Mouse (Mus musculus): ENCODE measurements around the gene Cwc25. TPM values are rescaled to one million over a fixed set of nuclear protein-coding genes. Genes with fewer than 3 reads are reported as not detected.
"Not testable (repeated sequence)": the region's sequence is repeated elsewhere in the genome, so short reads cannot be mapped to it uniquely, and the experiment has no call there.

The Cwc25 gene
- total RNA-seq, 2 experiments from 2014 or later: 6.0 to 6.7 TPM

- intact Hi-C loops (cut with DNase I; ENCODE audit: low total_unique reads): no loop called here
- DNase-seq: no peak
Observed at GRCm38 (mm10) chr11:97802495-97802894, 36.1 kb upstream of the Cwc25 start.

DNA sequence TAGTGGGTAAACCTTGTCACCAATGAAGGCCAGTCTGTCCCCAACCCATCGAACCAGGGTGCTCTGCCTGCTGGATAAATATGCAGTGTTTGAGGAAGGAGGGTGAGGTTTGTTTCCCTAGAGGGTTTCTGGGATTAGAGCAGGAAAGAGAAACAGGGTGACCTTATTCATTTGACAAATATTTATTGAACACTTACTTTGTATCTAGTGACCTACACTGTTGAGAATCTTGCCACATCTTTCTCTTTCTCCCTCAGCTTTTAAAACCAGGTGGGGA is 35.8 kb upstream of the Cwc25 start:
- no peak for DNase-seq
- intact Hi-C loops (cut with DNase I; ENCODE audit: low total_unique reads): no loop called here

DNA sequence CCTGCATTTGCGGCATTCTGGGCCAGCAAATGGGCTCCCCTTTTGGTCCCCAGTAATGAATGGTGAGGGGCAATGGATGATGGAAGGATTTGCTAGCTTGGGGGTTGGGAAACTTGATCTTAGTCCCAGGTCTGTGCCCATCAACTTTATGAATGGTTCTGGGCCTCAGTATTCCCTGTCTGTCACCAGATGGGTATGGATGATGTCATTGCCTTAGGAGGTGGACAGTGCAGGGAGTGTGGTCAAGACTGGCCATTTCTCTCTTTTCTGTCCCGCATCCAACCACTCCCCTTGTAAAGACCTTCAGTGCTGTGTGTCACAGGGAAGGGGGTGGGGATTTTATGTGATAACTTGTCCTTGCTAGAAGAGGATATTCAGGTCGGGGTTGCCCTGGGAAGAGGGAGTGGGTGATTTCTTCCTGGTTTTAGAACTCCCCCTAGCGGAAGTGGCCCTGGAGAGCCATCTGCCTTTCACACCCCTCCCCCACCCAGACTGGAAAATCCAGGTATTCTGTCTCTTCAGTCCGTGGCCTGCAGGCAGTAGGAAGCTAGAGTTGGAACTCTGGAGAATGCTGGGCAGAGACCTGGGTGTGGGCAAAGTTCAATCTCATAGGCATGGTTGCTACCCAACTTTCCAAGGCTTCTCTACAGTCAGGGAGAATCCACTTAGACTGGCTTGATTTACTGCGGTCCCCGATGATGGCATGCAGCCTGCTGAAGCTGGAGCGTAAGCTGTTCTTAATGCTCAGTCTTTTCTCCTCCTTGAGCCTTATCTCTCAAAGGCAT is 35.2 kb upstream of the Cwc25 start:
- no peak for DNase-seq
- intact Hi-C loops (cut with DNase I; ENCODE audit: low total_unique reads): no loop called here

DNA sequence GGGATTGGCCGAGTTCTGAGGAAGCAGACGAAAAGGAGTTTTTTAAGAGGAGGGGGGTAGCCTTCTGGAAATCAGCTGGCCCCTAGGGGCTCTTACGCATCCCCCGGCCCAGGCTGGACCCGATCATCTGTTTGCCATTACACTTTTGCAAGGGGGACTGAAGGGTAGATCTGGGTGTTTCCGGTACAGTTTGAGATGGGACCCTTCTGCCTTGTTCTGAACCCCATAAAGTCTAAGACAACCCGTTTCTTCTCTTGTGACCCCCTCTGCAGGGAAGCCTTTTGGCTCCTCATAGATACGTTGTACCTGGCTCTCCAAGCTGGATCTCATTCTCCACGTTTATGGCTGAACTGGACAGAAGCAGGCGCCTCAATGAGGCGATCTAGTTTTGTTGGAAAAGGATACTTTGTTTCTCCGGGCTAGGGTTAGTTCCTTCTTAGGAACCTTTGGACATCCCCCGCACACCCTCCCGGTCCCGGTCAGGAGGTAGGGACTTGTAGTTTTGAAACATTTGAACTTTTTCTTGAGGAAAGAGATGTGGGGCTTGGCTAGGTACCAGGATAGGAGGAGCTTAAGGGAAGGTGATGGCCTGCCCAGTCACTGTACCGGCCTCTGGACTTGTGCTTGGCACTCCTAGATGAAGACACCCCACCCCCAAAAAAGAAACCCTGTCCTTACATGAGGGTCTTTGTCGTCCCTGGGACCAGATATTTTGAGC is 34.5 kb upstream of the Cwc25 start:
- intact Hi-C loops (cut with DNase I; ENCODE audit: low total_unique reads): no loop called here
- no peak for DNase-seq

GRCm38 (mm10) chr11:97799994-97800690 is 33.8 kb upstream of the Cwc25 start:
- peak; percentile 80 for DNase-seq
- intact Hi-C loops (cut with DNase I; ENCODE audit: low total_unique reads): loop anchor here (5.0 kb wide), 1 partner anchor 77 kb away; no protein-coding TSS in a partner anchor

DNA sequence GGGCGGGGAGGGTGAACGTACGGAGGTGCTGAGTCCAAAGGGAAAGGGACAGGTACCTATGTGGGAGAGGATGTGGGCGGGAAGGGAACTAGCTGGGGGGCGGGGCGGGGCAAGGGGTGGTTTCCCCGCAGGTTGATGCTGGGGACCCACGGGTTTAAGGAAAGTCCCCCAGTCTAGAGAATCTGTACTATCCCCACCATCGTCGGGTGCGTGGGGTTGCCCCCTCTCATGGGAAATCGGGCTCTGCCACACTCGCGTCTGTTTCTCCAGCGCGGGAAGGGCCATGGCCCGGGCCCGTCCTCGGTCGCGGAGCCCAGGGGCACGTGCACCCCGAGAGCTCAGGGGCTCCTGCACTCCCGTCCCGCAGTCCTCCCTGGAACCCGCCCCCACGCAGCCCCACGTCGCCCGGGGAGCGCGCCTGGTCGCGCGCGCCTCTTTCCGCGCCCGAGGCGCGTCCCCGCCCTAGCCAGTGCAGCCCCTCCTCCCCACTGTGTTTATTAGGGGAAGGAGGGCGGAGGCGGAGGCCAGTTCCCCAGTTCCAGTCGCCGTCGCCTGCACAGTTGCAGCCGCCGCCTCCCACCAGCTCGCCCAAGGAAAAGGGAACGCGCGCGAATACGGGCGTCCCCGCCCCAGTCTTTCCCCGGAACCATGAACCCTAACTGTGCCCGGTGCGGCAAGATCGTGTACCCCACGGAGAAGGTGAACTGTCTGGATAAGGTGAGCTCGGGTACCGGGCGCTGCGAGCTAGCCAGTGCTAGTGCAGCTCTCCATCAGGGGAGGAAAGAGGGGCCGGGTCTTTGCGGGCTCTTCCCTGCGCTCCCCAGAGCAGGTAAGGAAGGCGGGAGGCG is 33.0 kb upstream of the Cwc25 start:
- intact Hi-C loops (cut with DNase I; ENCODE audit: low total_unique reads): loop anchor here (5.0 kb wide), 1 partner anchor 78 kb away; no protein-coding TSS in a partner anchor
- peak; percentile 87 for DNase-seq

DNA sequence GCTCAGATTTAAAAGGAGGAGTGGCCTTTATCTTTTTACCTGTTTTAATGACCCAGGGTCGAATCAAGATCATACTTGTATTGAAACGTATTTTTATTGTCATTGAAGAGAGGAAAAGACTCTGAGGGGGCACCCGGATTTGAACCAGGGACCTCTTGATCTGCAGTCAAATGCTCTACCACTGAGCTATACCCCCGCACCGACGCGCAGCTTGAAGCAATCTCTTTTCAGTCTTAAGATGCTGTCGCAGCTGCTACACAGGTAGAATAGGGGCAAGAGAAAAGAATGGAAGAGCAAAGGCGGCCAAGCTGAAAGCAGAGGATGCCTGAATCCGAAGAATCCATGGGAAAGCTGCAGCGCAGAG is 32.4 kb upstream of the Cwc25 start, which contains the start of gene Lasp1:
TSS of gene Lasp1 (plus strand) at position 219 of the 364 bp plus-strand sequence.
- DNase-seq: peak; percentile 75
- intact Hi-C loops (cut with DNase I; ENCODE audit: low total_unique reads): loop anchor here (5.0 kb wide), 1 partner anchor 79 kb away; no protein-coding TSS in a partner anchor

DNA sequence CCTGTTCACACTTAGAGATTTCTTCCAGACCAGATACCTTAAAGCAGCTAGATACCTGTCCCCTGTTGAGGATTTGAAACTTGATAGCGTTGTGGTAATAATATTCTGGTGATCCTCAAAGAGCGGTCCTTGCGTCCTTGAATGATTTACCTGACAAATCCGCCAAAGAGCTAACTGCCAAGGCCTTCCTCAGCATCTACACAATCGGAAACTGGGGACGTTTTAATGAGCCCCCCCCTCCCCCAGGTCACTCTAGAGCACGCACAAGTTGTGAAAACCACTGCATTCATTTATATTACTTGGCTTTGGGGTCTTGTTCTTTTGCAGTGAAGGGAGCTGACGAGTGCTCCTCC is 31.7 kb upstream of the Cwc25 start:
- intact Hi-C loops (cut with DNase I; ENCODE audit: low total_unique reads): loop anchor here (5.0 kb wide), 1 partner anchor 79 kb away; no protein-coding TSS in a partner anchor
- DNase-seq: no peak

DNA sequence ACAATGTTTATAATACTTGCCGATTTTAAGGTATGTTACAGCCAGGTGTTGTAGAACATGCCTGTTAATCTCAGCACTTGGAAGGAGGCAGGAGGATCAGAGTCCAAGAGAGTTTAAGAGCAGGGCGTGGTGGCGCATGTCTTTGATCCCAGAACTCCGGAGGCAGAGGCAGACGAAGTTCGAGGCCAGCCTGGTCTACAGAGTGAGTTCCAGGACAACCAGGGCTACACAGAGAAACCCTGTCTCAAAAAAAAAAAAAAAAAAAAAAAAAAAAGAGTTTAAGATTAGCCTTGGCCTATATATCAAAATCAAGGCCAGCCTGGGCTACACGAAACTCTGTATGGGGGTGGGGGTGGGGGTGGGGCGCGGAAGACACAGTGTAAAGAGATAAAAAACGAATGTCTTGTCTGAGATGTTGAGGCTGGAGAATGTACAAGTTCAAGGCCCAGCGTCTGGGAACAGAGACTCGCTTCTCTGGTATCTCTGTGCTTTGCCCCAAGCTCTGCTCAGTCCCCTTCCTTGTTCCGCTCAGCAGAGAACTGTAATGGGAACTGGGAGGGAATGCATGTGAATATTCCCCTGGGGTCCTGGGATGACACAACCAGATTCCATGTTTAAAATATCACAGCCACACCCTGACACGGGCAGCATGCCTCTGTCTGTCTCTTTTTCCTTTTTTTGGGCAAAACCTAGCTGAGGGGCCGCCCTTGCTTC is 31.2 kb upstream of the Cwc25 start:
- DNase-seq: no peak
- intact Hi-C loops (cut with DNase I; ENCODE audit: low total_unique reads): loop anchor here (5.0 kb wide), 1 partner anchor 80 kb away; no protein-coding TSS in a partner anchor

DNA sequence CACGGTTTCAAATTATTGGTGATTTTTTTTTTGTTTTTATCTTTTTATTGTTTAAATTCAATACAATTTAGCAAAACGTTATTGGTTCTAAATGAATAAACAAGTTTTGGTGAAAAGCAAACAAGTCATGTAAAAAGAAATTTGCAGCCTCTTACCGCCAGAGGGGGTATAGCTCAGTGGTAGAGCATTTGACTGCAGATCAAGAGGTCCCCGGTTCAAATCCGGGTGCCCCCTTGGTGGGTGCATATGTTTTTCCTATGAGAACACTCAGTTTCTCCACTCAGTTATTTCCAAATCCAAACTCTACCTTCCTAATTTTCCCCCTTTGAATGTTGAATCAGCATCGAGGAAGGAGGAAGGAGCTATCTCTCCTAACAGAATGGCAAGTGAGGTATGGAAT is 30.6 kb upstream of the Cwc25 start:
- intact Hi-C loops (cut with DNase I; ENCODE audit: low total_unique reads): loop anchor here (5.0 kb wide), 1 partner anchor 80 kb away; no protein-coding TSS in a partner anchor
- DNase-seq: no peak

- no peak for DNase-seq
Observed at GRCm38 (mm10) chr11:97793165-97793564, 26.8 kb upstream of the Cwc25 start.

DNA sequence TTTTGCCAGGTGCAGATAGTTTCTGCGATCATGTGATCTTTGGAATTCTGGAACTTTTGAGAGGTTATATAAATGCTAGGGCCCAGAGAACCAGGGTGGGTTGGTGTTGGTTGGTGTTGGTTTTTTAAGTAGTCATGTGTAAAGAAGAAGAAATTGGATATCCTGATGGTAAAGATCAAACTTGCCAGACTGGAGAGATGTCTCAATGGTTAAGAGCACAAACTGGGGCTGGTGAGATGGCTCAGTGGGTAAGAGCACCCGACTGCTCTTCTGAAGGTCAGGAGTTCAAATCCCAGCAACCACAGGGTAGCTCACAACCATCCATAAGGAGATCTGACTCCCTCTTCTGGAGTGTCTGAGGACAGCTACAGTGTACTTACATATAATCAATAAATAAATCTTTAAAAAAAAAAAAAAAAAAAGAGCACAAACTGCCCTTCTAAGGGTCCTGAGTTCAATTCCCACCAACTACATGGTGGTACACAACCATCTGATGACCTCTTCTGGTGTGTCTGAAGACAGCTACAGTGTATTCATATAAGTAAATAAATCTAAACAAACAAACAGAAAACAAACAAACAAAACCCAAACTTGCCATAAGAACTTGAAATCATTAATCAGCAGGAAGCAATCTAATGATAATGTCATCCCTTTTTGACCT is 24.6 kb upstream of the Cwc25 start:
- DNase-seq; intact Hi-C loops (cut with DNase I; ENCODE audit: low total_unique reads): not testable (repeated sequence)

More at GRCm38 (mm10) chr11:97793165-97793564, 26.8 kb upstream of the Cwc25 start:
- intact Hi-C loops (cut with DNase I; ENCODE audit: low total_unique reads): no loop called here

DNA sequence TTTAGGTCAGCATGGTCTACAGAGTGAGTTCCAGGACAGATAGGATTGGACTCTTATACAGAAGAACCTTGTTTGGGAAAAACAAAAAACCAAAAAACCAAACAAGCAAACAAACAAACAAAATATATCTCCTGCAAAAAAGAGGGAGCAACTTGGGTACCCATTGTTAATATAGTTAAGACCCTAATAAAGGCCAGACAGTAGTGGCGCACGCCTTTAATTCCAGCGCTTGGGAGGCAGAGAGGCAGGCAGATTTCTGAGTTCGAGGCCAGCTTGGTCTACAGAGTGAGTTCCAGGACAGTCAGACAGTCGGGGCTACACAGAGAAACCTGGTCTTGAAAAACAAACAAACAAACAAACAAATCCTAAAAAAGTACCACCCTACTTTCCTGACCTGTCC is 23.4 kb upstream of the Cwc25 start:
- intact Hi-C loops (cut with DNase I; ENCODE audit: low total_unique reads): no loop called here
- DNase-seq: no peak

DNA sequence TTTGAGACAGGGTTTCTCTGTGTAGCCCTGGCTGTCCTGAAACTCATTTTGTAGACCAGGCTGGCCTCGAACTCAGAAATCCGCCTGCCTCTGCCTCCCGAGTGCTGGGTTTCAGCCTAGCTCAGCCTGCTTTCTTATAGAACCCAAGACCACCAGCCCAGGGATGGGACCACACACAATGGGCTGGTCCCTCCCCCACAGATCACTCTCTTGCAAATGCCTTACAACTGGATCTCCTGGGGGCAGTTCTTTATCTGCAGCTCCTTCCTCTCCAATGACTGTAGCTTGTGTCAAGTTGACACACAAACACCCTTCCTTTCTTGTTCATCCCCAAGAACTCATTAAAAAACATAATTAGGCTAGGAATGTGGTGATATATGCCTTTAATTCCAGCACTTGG is 21.6 kb upstream of the Cwc25 start:
- no peak for DNase-seq
- intact Hi-C loops (cut with DNase I; ENCODE audit: low total_unique reads): no loop called here

GRCm38 (mm10) chr11:97782564-97782895 is 16.2 kb upstream of the Cwc25 start:
- no peak for DNase-seq
- intact Hi-C loops (cut with DNase I; ENCODE audit: low total_unique reads): no loop called here

DNA sequence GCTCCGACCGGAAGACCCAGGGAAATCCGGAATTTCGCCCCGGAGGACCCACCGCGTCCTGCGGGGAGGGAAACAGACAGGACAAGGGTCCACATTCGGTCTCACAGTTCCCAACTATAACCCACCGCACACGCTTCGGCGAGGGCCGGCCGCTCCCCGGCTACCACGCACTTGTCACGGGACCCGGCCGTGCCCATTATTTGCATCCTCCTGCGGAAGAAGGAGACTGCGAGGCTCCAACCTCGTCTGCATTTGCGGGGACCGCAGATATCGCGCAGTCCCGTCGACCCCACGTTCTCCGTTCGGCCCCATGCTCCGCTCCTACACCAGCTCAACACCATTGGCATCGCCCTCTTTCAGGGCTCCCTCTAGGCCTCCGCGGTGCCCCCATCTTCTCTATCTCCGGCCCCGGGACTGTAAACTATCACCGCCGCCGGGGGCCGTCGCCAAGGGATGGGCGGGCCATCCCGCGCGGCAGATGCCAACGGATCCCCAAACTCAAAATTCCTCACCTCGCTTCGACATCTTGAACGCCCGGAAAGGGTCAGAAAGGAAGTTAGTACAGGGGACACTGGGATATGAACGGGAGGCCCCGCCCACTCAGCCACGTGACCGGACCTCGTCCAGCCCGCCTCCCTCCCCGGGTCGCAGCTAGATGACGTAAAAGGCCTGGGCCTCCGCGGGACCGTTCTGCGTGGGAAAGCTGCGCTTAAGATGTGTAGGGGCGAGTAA is 15.6 kb upstream of the Cwc25 start, which contains the start of gene Rpl23:
TSS of gene Rpl23 (minus strand) at position 606 of the 732 bp plus-strand sequence.
- intact Hi-C loops (cut with DNase I; ENCODE audit: low total_unique reads): no loop called here
- DNase-seq: peak; percentile 100

GRCm38 (mm10) chr11:97781478-97781831 is 15.1 kb upstream of the Cwc25 start:
- no peak for DNase-seq
- intact Hi-C loops (cut with DNase I; ENCODE audit: low total_unique reads): no loop called here
